Mouse (Mus musculus): ENCODE measurements around the gene Armh4. TPM values are rescaled to one million over a fixed set of nuclear protein-coding genes. Genes with fewer than 3 reads are reported as not detected.
"Not testable (repeated sequence)": the region's sequence is repeated elsewhere in the genome, so short reads cannot be mapped to it uniquely, and the experiment has no call there.

The Armh4 gene
- 19.8 and 30.4 TPM in 2 replicates for polyA plus RNA-seq (2014; fragmentation: Nextera tagmentation; extraction: Ambion mirVana)

- under 1% methylated on average over 24 of the region's 24 CpGs for WGBS
- ATAC-seq (ENCODE audit: low FRiP score, low TSS enrichment) (peak; percentile 98), DNase-seq (peak; percentile 93)
- no peaks in the 10 kb centered on the region for H3K36me3 ChIP-seq (ENCODE audit: control insufficient read depth, insufficient read depth, low read length)
- peak within 1 kb of the TSS; percentile 67 for H3K4me3 ChIP-seq (replicated peaks; ENCODE audit: low read depth, low read length)
- H3K4me1 ChIP-seq (ENCODE audit: control insufficient read depth, insufficient read depth, low read length), result peaks cover 20% of the 10 kb centered on the region
- H3K9ac ChIP-seq (replicated peaks; ENCODE audit: low read length), result peak within 1 kb of the TSS; percentile 69
- peak within 1 kb of the TSS; percentile 79 for H3K4me2 ChIP-seq (ENCODE audit: low read length)
- H3K9me3 ChIP-seq (ENCODE audit: control insufficient read depth, low read length), result no peaks in the 10 kb centered on the region
- H3K27ac ChIP-seq (replicated peaks; ENCODE audit: low read depth, low read length), result peak within 1 kb of the TSS; percentile 76
- H3K27me3 ChIP-seq (ENCODE audit: control insufficient read depth, insufficient read depth, low read length), result no peaks in the 10 kb centered on the region
Measured at GRCm38 (mm10) chr14:49782715-49783531, at the start of gene Armh4. Gene Armh4, minus strand, starts transcription at chr14:49783383.

DNA sequence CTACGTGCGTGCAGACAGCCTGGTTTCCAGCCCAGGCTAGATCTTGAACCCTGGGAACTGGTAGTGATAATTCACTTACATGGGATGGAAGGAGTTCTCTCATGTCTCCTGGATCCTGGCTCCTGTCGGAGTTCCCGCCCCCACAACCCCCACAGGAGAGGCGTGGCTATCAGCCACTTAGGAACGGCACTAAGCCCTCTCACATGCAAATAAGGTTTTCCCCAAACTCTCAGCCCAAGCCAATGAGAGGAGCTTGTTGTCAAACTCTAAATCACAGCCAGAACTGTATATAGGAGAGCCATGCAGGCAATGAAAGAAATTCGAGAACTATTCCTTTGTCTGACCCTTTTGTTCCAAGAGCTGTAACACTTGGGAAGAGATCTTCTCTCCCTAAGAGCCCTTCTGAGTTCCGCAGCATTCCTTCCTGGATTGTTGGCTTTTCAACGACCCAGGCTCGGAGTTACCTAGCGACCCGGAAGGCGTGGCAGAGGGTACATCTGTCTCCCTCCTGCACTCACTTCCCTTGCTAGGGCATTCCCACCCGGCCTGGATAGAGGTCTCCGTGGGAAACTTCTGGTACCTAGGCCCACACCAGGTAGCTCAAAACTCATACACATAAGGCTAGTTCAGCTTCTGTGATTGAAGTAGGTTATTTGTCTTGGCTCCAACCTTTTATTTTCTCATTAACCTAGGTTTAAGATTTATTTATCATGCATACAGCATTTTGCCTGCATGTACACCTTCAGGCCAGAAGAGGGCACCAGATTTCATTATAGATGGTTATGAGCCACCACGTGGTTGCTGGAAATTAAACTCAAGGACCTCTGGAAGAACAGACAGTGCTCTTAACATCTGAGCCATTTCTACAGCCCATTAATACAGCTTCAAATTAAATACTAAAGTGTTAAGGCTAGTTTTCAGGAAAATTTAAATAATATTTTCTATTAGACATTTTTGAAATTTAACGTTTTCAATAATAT is 46.3 kb upstream of the Armh4 start:
- ATAC-seq (ENCODE audit: low FRiP score, low TSS enrichment) (no peak; the same call in 1 of the 2 replicates), DNase-seq (peak; percentile 74)
- Histone ChIP-seq H3K27ac (replicated peaks; ENCODE audit: low read depth, low read length) (no peak overlapping the region), H3K4me2 (ENCODE audit: low read length) (peak overlapping the region; percentile 50), H3K9me3 (ENCODE audit: control insufficient read depth, low read length) (no peaks in the 10 kb centered on the region), H3K9ac (replicated peaks; ENCODE audit: low read length) (no peak overlapping the region), H3K4me3 (replicated peaks; ENCODE audit: low read depth, low read length) (peak overlapping the region; percentile 21), H3K4me1 (ENCODE audit: control insufficient read depth, insufficient read depth, low read length) (no peaks in the 10 kb centered on the region), H3K36me3 (ENCODE audit: control insufficient read depth, insufficient read depth, low read length) (no peaks in the 10 kb centered on the region), H3K27me3 (ENCODE audit: control insufficient read depth, insufficient read depth, low read length) (no peaks in the 10 kb centered on the region)
- WGBS, result 11% methylated on average over 17 of the region's 17 CpGs

GRCm38 (mm10) chr14:49819721-49820440 is 36.7 kb upstream of the Armh4 start:
- H3K9me3 ChIP-seq (ENCODE audit: control insufficient read depth, low read length); H3K27ac ChIP-seq (replicated peaks; ENCODE audit: low read depth, low read length); H3K4me2 ChIP-seq (ENCODE audit: low read length); H3K27me3 ChIP-seq (ENCODE audit: control insufficient read depth, insufficient read depth, low read length); ATAC-seq (ENCODE audit: low FRiP score, low TSS enrichment); DNase-seq; H3K4me3 ChIP-seq (replicated peaks; ENCODE audit: low read depth, low read length); H3K36me3 ChIP-seq (ENCODE audit: control insufficient read depth, insufficient read depth, low read length); H3K9ac ChIP-seq (replicated peaks; ENCODE audit: low read length); H3K4me1 ChIP-seq (ENCODE audit: control insufficient read depth, insufficient read depth, low read length): not testable (repeated sequence)
- 79% methylated on average over 8 of the region's 8 CpGs for WGBS

- H3K4me1 ChIP-seq (ENCODE audit: control insufficient read depth, insufficient read depth, low read length); DNase-seq; H3K9me3 ChIP-seq (ENCODE audit: control insufficient read depth, low read length); H3K4me2 ChIP-seq (ENCODE audit: low read length); H3K27ac ChIP-seq (replicated peaks; ENCODE audit: low read depth, low read length); H3K36me3 ChIP-seq (ENCODE audit: control insufficient read depth, insufficient read depth, low read length); H3K27me3 ChIP-seq (ENCODE audit: control insufficient read depth, insufficient read depth, low read length); H3K9ac ChIP-seq (replicated peaks; ENCODE audit: low read length); ATAC-seq (ENCODE audit: low FRiP score, low TSS enrichment); H3K4me3 ChIP-seq (replicated peaks; ENCODE audit: low read depth, low read length): not testable (repeated sequence)
- 86% methylated on average over 6 of the region's 6 CpGs for WGBS
Measured at GRCm38 (mm10) chr14:49818713-49819208, 35.6 kb upstream of the Armh4 start.

DNA sequence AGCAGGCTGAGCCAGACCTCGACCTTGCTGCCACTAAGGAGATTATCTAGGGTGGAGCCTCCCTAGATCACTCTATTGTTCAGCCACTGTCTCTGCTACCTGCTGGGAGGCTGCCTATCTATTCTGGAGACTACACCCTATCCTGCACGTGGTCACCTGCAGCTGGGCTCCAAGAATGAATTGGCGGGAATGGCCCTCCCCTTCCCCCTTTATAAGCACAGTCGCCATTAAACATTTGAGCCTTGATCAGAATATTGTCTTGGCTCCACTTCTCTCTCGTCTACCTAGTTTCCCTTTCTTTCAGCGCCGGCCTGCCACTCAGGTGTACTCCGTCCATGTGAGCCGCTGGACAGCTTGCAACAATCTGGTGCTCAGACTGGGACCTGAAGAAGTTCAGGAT is 29.8 kb upstream of the Armh4 start:
- not testable (repeated sequence) for ATAC-seq (ENCODE audit: low FRiP score, low TSS enrichment); DNase-seq; H3K27me3 ChIP-seq (ENCODE audit: control insufficient read depth, insufficient read depth, low read length); H3K4me2 ChIP-seq (ENCODE audit: low read length); H3K9ac ChIP-seq (replicated peaks; ENCODE audit: low read length); H3K4me3 ChIP-seq (replicated peaks; ENCODE audit: low read depth, low read length); H3K4me1 ChIP-seq (ENCODE audit: control insufficient read depth, insufficient read depth, low read length); H3K27ac ChIP-seq (replicated peaks; ENCODE audit: low read depth, low read length); H3K36me3 ChIP-seq (ENCODE audit: control insufficient read depth, insufficient read depth, low read length); H3K9me3 ChIP-seq (ENCODE audit: control insufficient read depth, low read length)
- 86% methylated on average over 9 of the region's 9 CpGs for WGBS

DNA sequence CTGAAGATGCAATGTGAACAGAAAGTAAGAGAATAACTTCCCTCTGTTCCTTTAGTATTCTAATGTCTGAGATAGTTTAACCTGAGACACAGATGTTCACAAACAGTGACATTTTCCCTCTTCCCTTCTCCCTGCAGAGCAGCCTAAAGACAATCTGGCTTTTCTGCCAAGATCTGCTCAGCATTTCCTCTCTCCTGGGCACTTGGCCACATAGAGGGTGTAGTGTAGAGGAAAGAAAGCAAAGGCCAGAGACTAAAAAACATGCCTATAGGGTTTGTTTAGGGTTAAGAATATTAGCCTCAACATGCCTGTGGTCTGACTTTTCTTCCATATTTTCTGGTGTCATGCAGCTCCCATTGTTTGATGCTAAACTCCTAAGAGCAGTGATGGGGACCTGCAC is 21.9 kb upstream of the Armh4 start:
- not testable (repeated sequence) for DNase-seq; H3K36me3 ChIP-seq (ENCODE audit: control insufficient read depth, insufficient read depth, low read length); ATAC-seq (ENCODE audit: low FRiP score, low TSS enrichment)

GRCm38 (mm10) chr14:49801444-49801843 is 18.3 kb upstream of the Armh4 start:
- H3K4me2 ChIP-seq (ENCODE audit: low read length), result no peak overlapping the region
- H3K4me1 ChIP-seq (ENCODE audit: control insufficient read depth, insufficient read depth, low read length), result no peaks in the 10 kb centered on the region
- H3K27me3 ChIP-seq (ENCODE audit: control insufficient read depth, insufficient read depth, low read length), result no peaks in the 10 kb centered on the region
- ATAC-seq (ENCODE audit: low FRiP score, low TSS enrichment) (no peak), DNase-seq (peak; percentile 73)
- no peaks in the 10 kb centered on the region for H3K9me3 ChIP-seq (ENCODE audit: control insufficient read depth, low read length)
- no peak overlapping the region for H3K9ac ChIP-seq (replicated peaks; ENCODE audit: low read length)
- H3K4me3 ChIP-seq (replicated peaks; ENCODE audit: low read depth, low read length), result no peak overlapping the region
- H3K27ac ChIP-seq (replicated peaks; ENCODE audit: low read depth, low read length), result no peak overlapping the region
- H3K36me3 ChIP-seq (ENCODE audit: control insufficient read depth, insufficient read depth, low read length), result no peaks in the 10 kb centered on the region
- WGBS, result 10% methylated on average over 4 of the region's 4 CpGs

More for the DNA sequence above, 21.9 kb upstream of the Armh4 start:
- H3K4me3 ChIP-seq (replicated peaks; ENCODE audit: low read depth, low read length); H3K4me2 ChIP-seq (ENCODE audit: low read length); H3K4me1 ChIP-seq (ENCODE audit: control insufficient read depth, insufficient read depth, low read length); H3K27ac ChIP-seq (replicated peaks; ENCODE audit: low read depth, low read length); H3K27me3 ChIP-seq (ENCODE audit: control insufficient read depth, insufficient read depth, low read length); H3K9ac ChIP-seq (replicated peaks; ENCODE audit: low read length); H3K9me3 ChIP-seq (ENCODE audit: control insufficient read depth, low read length): not testable (repeated sequence)

- no peak for DNase-seq
- Histone ChIP-seq H3K27me3 (ENCODE audit: control insufficient read depth, insufficient read depth, low read length) (no peaks in the 10 kb centered on the region), H3K9me3 (ENCODE audit: control insufficient read depth, low read length) (no peaks in the 10 kb centered on the region), H3K4me2 (ENCODE audit: low read length) (no peak overlapping the region), H3K4me1 (ENCODE audit: control insufficient read depth, insufficient read depth, low read length) (no peaks in the 10 kb centered on the region), H3K36me3 (ENCODE audit: control insufficient read depth, insufficient read depth, low read length) (no peaks in the 10 kb centered on the region), H3K9ac (replicated peaks; ENCODE audit: low read length) (no peak overlapping the region), H3K27ac (replicated peaks; ENCODE audit: low read depth, low read length) (no peak overlapping the region), H3K4me3 (replicated peaks; ENCODE audit: low read depth, low read length) (no peak overlapping the region)
- no peak for ATAC-seq (ENCODE audit: low FRiP score, low TSS enrichment)
- WGBS, result 87% methylated on average over 4 of the region's 4 CpGs
Measured at GRCm38 (mm10) chr14:49793948-49794347, 10.8 kb upstream of the Armh4 start.
